In genomic region chr11:103340130-103340529, GRCm38 (mm10) we compare ENCODE assay signal across 10 mouse cellular contexts. TPM values are rescaled to one million over a fixed set of nuclear protein-coding genes. Genes with fewer than 3 reads are reported as not detected.
DNase-seq lines count a peak whose midpoint lies in the region; ATAC-seq lines count a peak whose summit lies in the region.
"Had no signal": no experiment of that assay in that cellular context is flagged by ENCODE, and none has a peak within 500 bp of the region (broad histone marks: within the 10 kb centered on the region; RNA-seq: fewer than 3 reads in every experiment).

No protein-coding gene starts in this region.

- H3K4me3 ChIP-seq in forebrain, embryonic 10.5 days, result peak overlapping the region; percentile 16; the same call in 1 of the 2 replicates
- H3K4me3 ChIP-seq in forebrain, embryonic 11.5 days (ENCODE audit: low read depth, low read length), result no peak overlapping the region
- H3K4me3 ChIP-seq in neural tube, embryonic 11.5 days (ENCODE audit: low read depth, low read length), result no peak overlapping the region
- H3K4me3 ChIP-seq in liver, embryonic 16.5 days (ENCODE audit: low read depth, low read length), result no peak overlapping the region
- H3K4me3 ChIP-seq: left cerebral cortex, adult 2 months had no signal

- H3K9me3 ChIP-seq in forebrain, embryonic 10.5 days, result no peaks in the 10 kb centered on the region
- H3K9me3 ChIP-seq in forebrain, embryonic 11.5 days (ENCODE audit: control insufficient read depth, low read length), result no peaks in the 10 kb centered on the region
- H3K9me3 ChIP-seq in neural tube, embryonic 11.5 days (ENCODE audit: control insufficient read depth, low read length), result no peaks in the 10 kb centered on the region
- no peaks in the 10 kb centered on the region for H3K9me3 ChIP-seq in liver, embryonic 16.5 days (replicated peaks; ENCODE audit: control insufficient read depth, low read length)

- H3K36me3 ChIP-seq in forebrain, embryonic 10.5 days (replicated peaks), result no peaks in the 10 kb centered on the region
- no peaks in the 10 kb centered on the region for H3K36me3 ChIP-seq in forebrain, embryonic 11.5 days (ENCODE audit: control insufficient read depth, insufficient read depth, low read length)
- no peaks in the 10 kb centered on the region for H3K36me3 ChIP-seq in neural tube, embryonic 11.5 days (ENCODE audit: control insufficient read depth, insufficient read depth, low read length)
- no peaks in the 10 kb centered on the region for H3K36me3 ChIP-seq in liver, embryonic 16.5 days (ENCODE audit: control insufficient read depth, insufficient read depth)

- no peak overlapping the region for H3K4me2 ChIP-seq in forebrain, embryonic 11.5 days (ENCODE audit: low read depth, low read length, severe bottlenecking)
- peak overlapping the region; percentile 25; the same call in 1 of the 2 replicates for H3K4me2 ChIP-seq in neural tube, embryonic 11.5 days (ENCODE audit: low read depth)
- peak overlapping the region; percentile 37 for H3K4me2 ChIP-seq in liver, embryonic 16.5 days (ENCODE audit: low read depth, low read length)

- H3K27me3 ChIP-seq in forebrain, embryonic 10.5 days (ENCODE audit: poor library complexity, severe bottlenecking), result peaks cover 38% of the 10 kb centered on the region
- H3K27me3 ChIP-seq in forebrain, embryonic 11.5 days (ENCODE audit: control insufficient read depth, insufficient read depth, low read length), result no peaks in the 10 kb centered on the region; the same call in 1 of the 2 replicates
- H3K27me3 ChIP-seq in neural tube, embryonic 11.5 days (ENCODE audit: control insufficient read depth, insufficient read depth, low read length), result no peaks in the 10 kb centered on the region
- H3K27me3 ChIP-seq in liver, embryonic 16.5 days (ENCODE audit: control insufficient read depth, insufficient read depth, low read depth, low read length), result no peaks in the 10 kb centered on the region

- peaks cover 14% of the 10 kb centered on the region for H3K4me1 ChIP-seq in forebrain, embryonic 10.5 days
- no peaks in the 10 kb centered on the region for H3K4me1 ChIP-seq in forebrain, embryonic 11.5 days (replicated peaks; ENCODE audit: control insufficient read depth, insufficient read depth, low read length)
- H3K4me1 ChIP-seq in neural tube, embryonic 11.5 days (ENCODE audit: control insufficient read depth, insufficient read depth, low read length), result no peaks in the 10 kb centered on the region
- H3K4me1 ChIP-seq in liver, embryonic 16.5 days (ENCODE audit: control insufficient read depth, low read depth, low read length), result peaks cover 2% of the 10 kb centered on the region; the same call in 1 of the 2 replicates

- H3K27ac ChIP-seq in forebrain, embryonic 10.5 days, result no peak overlapping the region
- H3K27ac ChIP-seq in forebrain, embryonic 11.5 days (ENCODE audit: low read depth, low read length), result no peak overlapping the region
- H3K27ac ChIP-seq in neural tube, embryonic 11.5 days (ENCODE audit: low read depth, low read length), result no peak overlapping the region
- H3K27ac ChIP-seq in liver, embryonic 16.5 days (ENCODE audit: low read length), result no peak overlapping the region
- H3K27ac ChIP-seq: left cerebral cortex, adult 2 months had no signal

- H3K9ac ChIP-seq in forebrain, embryonic 11.5 days (ENCODE audit: low read length), result no peak overlapping the region
- 0 out of 2 replicates have a peak overlapping the region, but pooled peaks have one; percentile 14 for H3K9ac ChIP-seq in neural tube, embryonic 11.5 days (ENCODE audit: low read length)
- no peak overlapping the region for H3K9ac ChIP-seq in liver, embryonic 16.5 days (ENCODE audit: low read depth, low read length)

- DNase-seq in forebrain, embryonic 10.5 days (ENCODE audit: extremely low spot score, low spot score), result no peak
- DNase-seq in forebrain, embryonic 11.5 days (ENCODE audit: low spot score), result no peak
- no peak for DNase-seq in neural tube, embryonic 11.5 days (ENCODE audit: low spot score)
- DNase-seq in neural tube, embryonic 10.5 days (ENCODE audit: extremely low spot score, low spot score), result no peak
- DNase-seq in Muller cell, postnatal 12 days (ENCODE audit: inconsistent ontology term), result no peak
- no peak for DNase-seq in spleen, postnatal 36 days (ENCODE audit: low spot score in 2 of 2)
- DNase-seq in left cerebral cortex, adult 9 months (ENCODE audit: low spot score in 2 of 2), result no peak
- DNase-seq: cerebellum, adult 18-20 months had no signal

- WGBS in forebrain, embryonic 10.5 days, result 74% methylated on average over 19 of the region's 19 CpGs
- 70% methylated on average over 19 of the region's 19 CpGs for WGBS in forebrain, embryonic 11.5 days
- 62% methylated on average over 19 of the region's 19 CpGs for WGBS in neural tube, embryonic 11.5 days
- WGBS in liver, embryonic 16.5 days (ENCODE audit: insufficient replicate concordance), result 66% methylated on average over 19 of the region's 19 CpGs

- ATAC-seq in forebrain, embryonic 11.5 days (replicated peaks; ENCODE audit: low FRiP score), result no peak
- no peak for ATAC-seq in neural tube, embryonic 11.5 days (ENCODE audit: insufficient read depth, low FRiP score, low TSS enrichment)
- ATAC-seq in liver, embryonic 16.5 days (ENCODE audit: low read depth), result no peak

RNA-seq across cellular contexts. Expression of gene Arhgap27, which starts 23.4 kb away (rescaled TPM):
- polyA plus RNA-seq in forebrain, embryonic 10.5 days (2016; fragmentation: Nextera tagmentation; extraction: Ambion mirVana), result 3.7 and 3.8 TPM in 2 replicates
- polyA plus RNA-seq in forebrain, embryonic 11.5 days (2014; fragmentation: Nextera tagmentation; extraction: Ambion mirVana), result 3.2 TPM in 2 replicates
- 4.3 and 4.5 TPM in 2 replicates for polyA plus RNA-seq in neural tube, embryonic 11.5 days (2014; fragmentation: Nextera tagmentation; extraction: Ambion mirVana)
- 2.2 and 3.8 TPM in 2 replicates for polyA plus RNA-seq in liver, embryonic 16.5 days (2015; fragmentation: Nextera tagmentation; extraction: Ambion mirVana)
